12 mouse cellular contexts compared by ENCODE assay signal in the genomic region with DNA sequence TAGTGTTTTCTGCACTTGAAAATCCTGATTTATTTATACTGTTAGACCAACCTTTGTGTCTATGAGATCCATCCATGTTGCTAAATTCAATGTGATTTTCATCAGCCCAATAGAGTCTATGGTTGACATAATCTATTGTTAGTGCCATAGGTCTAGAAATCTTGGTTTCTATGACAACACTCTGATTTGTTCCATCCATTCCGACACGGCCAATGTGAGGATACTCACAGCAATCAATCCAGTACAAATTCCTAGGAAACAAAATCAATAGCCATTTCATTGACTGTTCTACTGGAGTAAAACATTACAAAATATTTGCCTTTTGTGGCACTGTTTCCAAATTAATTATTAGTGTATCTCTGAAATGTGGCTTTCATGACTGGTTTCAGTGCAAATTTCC.
"Had no signal": no experiment of that assay in that cellular context is flagged by ENCODE, and none has a peak within 500 bp of the region (broad histone marks: within the 10 kb centered on the region; RNA-seq: fewer than 3 reads in every experiment).

No protein-coding gene starts in this region.

- H3K36me3 ChIP-seq: limb, embryonic 13.5 days; liver, embryonic 12.5 days had no signal

- H3K4me2 ChIP-seq: limb, embryonic 13.5 days; liver, embryonic 12.5 days; lung, embryonic 14.5 days had no signal

- H3K9me3 ChIP-seq: limb, embryonic 13.5 days; liver, embryonic 12.5 days had no signal

- DNase-seq: kidney, adult 11 months; kidney, adult 9 months; kidney, postnatal 36 days; left cerebral cortex, postnatal 4 days; lung, embryonic 14.5 days; lung, postnatal 10 days; lung, postnatal 4 days; thymus, postnatal 4 days had no signal

- ATAC-seq: liver, embryonic 12.5 days had no signal

- H3K27ac ChIP-seq: kidney, postnatal 0 days; limb, embryonic 13.5 days; liver, embryonic 12.5 days; stomach, postnatal 0 days had no signal

- H3K4me3 ChIP-seq: limb, embryonic 13.5 days; liver, embryonic 12.5 days had no signal

- H3K9ac ChIP-seq: limb, embryonic 13.5 days; liver, embryonic 12.5 days; lung, embryonic 14.5 days had no signal

- H3K27me3 ChIP-seq: limb, embryonic 13.5 days; liver, embryonic 12.5 days had no signal

- H3K4me1 ChIP-seq: limb, embryonic 13.5 days; liver, embryonic 12.5 days had no signal
